Mouse (Mus musculus): ENCODE results near the gene Lclat1.

DNA sequence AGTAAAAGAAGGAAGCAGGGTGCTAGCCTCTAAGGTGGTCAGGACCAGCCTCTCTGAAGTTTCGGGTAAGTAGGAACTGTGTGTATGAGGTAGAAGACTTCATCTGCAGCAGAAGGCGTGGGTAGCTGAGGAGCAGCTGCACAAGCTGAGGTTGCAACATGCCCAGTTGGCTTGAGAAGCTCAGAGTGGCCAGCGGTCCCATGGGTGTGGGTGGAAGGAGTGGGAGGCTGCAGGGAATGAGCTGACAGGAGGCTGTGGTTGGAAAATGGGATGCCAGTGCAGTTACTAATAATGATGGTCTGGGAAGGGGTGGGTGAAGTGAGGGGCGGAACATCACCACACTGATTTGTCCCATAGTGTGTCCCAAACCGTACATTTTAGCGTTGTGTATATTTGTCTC, 86.8 kb downstream of the Lclat1 start:
- no peak for TF ChIP-seq POLR2A (IDR thresholded peaks at IDR 0.05; ENCODE audit: control insufficient read depth in 1 of 2, insufficient read depth in 1 of 2, low read depth in 1 of 2, low read length in 2 of 2, poor library complexity in 1 of 2)
- no peak for TF ChIP-seq HCFC1 (IDR thresholded peaks at IDR 0.05; ENCODE audit: low read depth, low read length)
- no peak for TF ChIP-seq POLR2AphosphoS2 (IDR thresholded peaks at IDR 0.05; ENCODE audit: low read length)
- TF ChIP-seq CTCF (IDR thresholded peaks at IDR 0.05 in 2 of 3, conservative IDR thresholded peaks at IDR 0.05 in 1 of 3; ENCODE audit: control insufficient read depth in 1 of 3, insufficient read depth in 1 of 3, low read depth in 2 of 3, low read length in 3 of 3, poor library complexity in 1 of 3, severe bottlenecking in 1 of 3), result no peak
- TF ChIP-seq EP300 (IDR thresholded peaks at IDR 0.05; ENCODE audit: low read depth in 1 of 2, low read length in 2 of 2), result no peak
- no peak for TF ChIP-seq NELFE (IDR thresholded peaks at IDR 0.05; ENCODE audit: low read depth, low read length)
- no peak for TF ChIP-seq MEF2A (IDR thresholded peaks at IDR 0.05; ENCODE audit: extremely low read depth, insufficient replicate concordance, low read depth, low read length, poor library complexity, severe bottlenecking)
- TF ChIP-seq RCOR1 (IDR thresholded peaks at IDR 0.05; ENCODE audit: low read depth, low read length), result no peak
- TF ChIP-seq SMC3 (IDR thresholded peaks at IDR 0.05; ENCODE audit: low read depth, low read length), result no peak
- no peak for TF ChIP-seq POLR2AphosphoS5 (IDR thresholded peaks at IDR 0.05; ENCODE audit: borderline replicate concordance, low read depth, low read length)
- no peak for TF ChIP-seq E2F4 (IDR thresholded peaks at IDR 0.05; ENCODE audit: borderline replicate concordance, low read depth, low read length)
- TF ChIP-seq USF2 (IDR thresholded peaks at IDR 0.05; ENCODE audit: borderline replicate concordance in 1 of 2, insufficient read depth in 1 of 2, low read depth in 1 of 2, low read length in 2 of 2), result no peak
- no peak for TF ChIP-seq ZKSCAN1 (IDR thresholded peaks at IDR 0.05; ENCODE audit: low read depth, low read length)
- no peak for TF ChIP-seq MAX (IDR thresholded peaks at IDR 0.05; ENCODE audit: low read length)

Data from MEL (cell line).